Mouse (Mus musculus): ENCODE results near the gene Cad. TPM values are rescaled to one million over a fixed set of nuclear protein-coding genes. Genes with fewer than 3 reads are reported as not detected.
"Not testable (repeated sequence)": the region's sequence is repeated elsewhere in the genome, so short reads cannot be mapped to it uniquely, and the experiment has no call there.

Gene Cad
- polyA plus RNA-seq, 1 experiment from 2014 or later = 26.0 TPM

- H3K4me1 ChIP-seq (ENCODE audit: control insufficient read depth, insufficient read depth, low read length) = no peaks in the 10 kb centered on the region
- no peak for ATAC-seq (ENCODE audit: insufficient read depth, low FRiP score)
- no peaks in the 10 kb centered on the region for H3K36me3 ChIP-seq (ENCODE audit: control insufficient read depth, insufficient read depth, low read length)
- H3K9me3 ChIP-seq (replicated peaks; ENCODE audit: control insufficient read depth, low read length) = no peaks in the 10 kb centered on the region
- H3K4me3 ChIP-seq (replicated peaks; ENCODE audit: low read length) = no peak overlapping the region
- H3K27me3 ChIP-seq (ENCODE audit: control insufficient read depth, insufficient read depth, low read length) = no peaks in the 10 kb centered on the region
- no peak overlapping the region for H3K9ac ChIP-seq (ENCODE audit: low read length)
- H3K4me2 ChIP-seq (ENCODE audit: low read depth, low read length) = no peak overlapping the region
- H3K27ac ChIP-seq (ENCODE audit: low read length) = no peak overlapping the region
- 91% methylated on average over 6 of the region's 6 CpGs for WGBS
These were observed 19.9 kb upstream of the Cad start for GRCm38 (mm10) chr5:31034669-31035068.

DNA sequence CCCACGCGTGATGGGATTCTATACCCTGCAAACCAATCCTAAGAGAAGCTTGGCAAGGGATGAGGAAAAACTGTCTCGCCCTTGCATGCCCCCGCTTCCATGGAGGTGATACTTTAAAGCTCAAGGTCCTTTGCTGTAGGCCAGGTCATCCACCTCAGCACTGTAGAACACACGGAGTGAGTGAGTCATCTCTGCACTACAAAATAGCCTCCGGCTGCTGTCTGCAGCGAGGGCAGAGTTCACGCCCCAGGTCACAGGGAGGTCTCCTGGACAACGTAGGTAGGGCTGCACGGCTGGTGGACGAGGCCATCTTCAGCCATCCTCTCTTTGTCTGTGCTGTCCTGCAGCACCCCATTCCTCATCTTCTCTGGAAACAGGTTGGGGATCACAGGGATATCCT lies 18.0 kb upstream of the Cad start:
- not testable (repeated sequence) for H3K4me1 ChIP-seq (ENCODE audit: control insufficient read depth, insufficient read depth, low read length); H3K27me3 ChIP-seq (ENCODE audit: control insufficient read depth, insufficient read depth, low read length); H3K4me2 ChIP-seq (ENCODE audit: low read depth, low read length); H3K36me3 ChIP-seq (ENCODE audit: control insufficient read depth, insufficient read depth, low read length); H3K4me3 ChIP-seq (replicated peaks; ENCODE audit: low read length); H3K27ac ChIP-seq (ENCODE audit: low read length); H3K9ac ChIP-seq (ENCODE audit: low read length); ATAC-seq (ENCODE audit: insufficient read depth, low FRiP score); H3K9me3 ChIP-seq (replicated peaks; ENCODE audit: control insufficient read depth, low read length)
- WGBS = 79% methylated on average over 11 of the region's 11 CpGs

GRCm38 (mm10) chr5:31038171-31038845 lies 16.3 kb upstream of the Cad start:
- no peak overlapping the region for H3K4me2 ChIP-seq (ENCODE audit: low read depth, low read length)
- no peak overlapping the region for H3K27ac ChIP-seq (ENCODE audit: low read length)
- no peak overlapping the region for H3K9ac ChIP-seq (ENCODE audit: low read length)
- 84% methylated on average over 7 of the region's 7 CpGs for WGBS
- no peaks in the 10 kb centered on the region for H3K27me3 ChIP-seq (ENCODE audit: control insufficient read depth, insufficient read depth, low read length)
- H3K36me3 ChIP-seq (ENCODE audit: control insufficient read depth, insufficient read depth, low read length) = no peaks in the 10 kb centered on the region
- ATAC-seq (ENCODE audit: insufficient read depth, low FRiP score) = no peak
- no peaks in the 10 kb centered on the region for H3K9me3 ChIP-seq (replicated peaks; ENCODE audit: control insufficient read depth, low read length)
- no peak overlapping the region for H3K4me3 ChIP-seq (replicated peaks; ENCODE audit: low read length)
- H3K4me1 ChIP-seq (ENCODE audit: control insufficient read depth, insufficient read depth, low read length) = no peaks in the 10 kb centered on the region

DNA sequence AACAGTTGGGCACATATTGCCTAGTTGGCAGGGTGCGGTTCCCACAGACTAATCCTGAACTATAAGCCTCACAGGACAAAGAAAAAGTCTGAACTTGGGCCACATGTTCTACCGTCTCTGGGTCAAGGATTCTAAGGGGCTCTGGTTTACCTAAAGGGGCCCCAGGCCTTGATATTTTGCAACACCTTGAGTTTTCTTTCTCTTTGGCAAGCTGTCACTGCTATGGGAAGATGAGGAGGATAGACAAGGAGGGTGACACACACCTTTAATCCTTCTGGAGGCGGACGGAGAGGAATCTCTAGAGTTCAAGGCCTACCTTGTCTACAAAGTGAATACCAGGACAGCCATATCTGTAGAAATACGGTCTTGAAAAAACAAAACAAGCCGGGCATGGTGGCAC lies 8.2 kb upstream of the Cad start:
- H3K9me3 ChIP-seq (replicated peaks; ENCODE audit: control insufficient read depth, low read length) = no peaks in the 10 kb centered on the region
- H3K27ac ChIP-seq (ENCODE audit: low read length) = no peak overlapping the region
- ATAC-seq (ENCODE audit: insufficient read depth, low FRiP score) = no peak
- no peak overlapping the region for H3K4me3 ChIP-seq (replicated peaks; ENCODE audit: low read length)
- H3K36me3 ChIP-seq (ENCODE audit: control insufficient read depth, insufficient read depth, low read length) = no peaks in the 10 kb centered on the region
- H3K4me2 ChIP-seq (ENCODE audit: low read depth, low read length) = no peak overlapping the region
- H3K4me1 ChIP-seq (ENCODE audit: control insufficient read depth, insufficient read depth, low read length) = peaks cover 7% of the 10 kb centered on the region; the same call in 1 of the 2 replicates
- H3K27me3 ChIP-seq (ENCODE audit: control insufficient read depth, insufficient read depth, low read length) = no peaks in the 10 kb centered on the region
- 88% methylated on average over 6 of the region's 6 CpGs for WGBS
- no peak overlapping the region for H3K9ac ChIP-seq (ENCODE audit: low read length)

DNA sequence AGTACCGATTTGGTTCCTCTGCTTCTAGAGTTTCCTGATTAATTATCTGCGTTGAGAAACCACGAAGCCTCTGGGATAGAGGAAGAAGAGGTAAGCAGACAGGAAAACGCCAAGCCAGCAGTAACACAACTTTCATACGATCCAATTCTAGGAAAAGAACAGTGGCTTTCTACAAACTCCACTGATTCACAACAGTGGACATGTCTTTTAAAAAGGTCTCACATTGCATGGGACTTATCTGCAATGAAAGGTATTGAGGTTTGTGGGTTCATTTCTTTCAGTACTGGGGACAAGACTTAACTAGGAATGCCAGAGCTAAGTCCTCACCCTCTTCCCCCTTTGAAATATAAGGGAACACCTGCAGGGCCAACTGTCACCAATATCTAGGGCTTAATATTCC lies 7.5 kb upstream of the Cad start:
- H3K27ac ChIP-seq (ENCODE audit: low read length) = no peak overlapping the region
- peak overlapping the region; percentile 79; the same call in 1 of the 2 replicates for H3K9ac ChIP-seq (ENCODE audit: low read length)
- H3K4me1 ChIP-seq (ENCODE audit: control insufficient read depth, insufficient read depth, low read length) = peaks cover 7% of the 10 kb centered on the region; the same call in 1 of the 2 replicates
- H3K4me2 ChIP-seq (ENCODE audit: low read depth, low read length) = peak overlapping the region; percentile 71
- no peaks in the 10 kb centered on the region for H3K36me3 ChIP-seq (ENCODE audit: control insufficient read depth, insufficient read depth, low read length)
- no peak for ATAC-seq (ENCODE audit: insufficient read depth, low FRiP score)
- H3K4me3 ChIP-seq (replicated peaks; ENCODE audit: low read length) = peak overlapping the region; percentile 58
- no peaks in the 10 kb centered on the region for H3K9me3 ChIP-seq (replicated peaks; ENCODE audit: control insufficient read depth, low read length)
- H3K27me3 ChIP-seq (ENCODE audit: control insufficient read depth, insufficient read depth, low read length) = no peaks in the 10 kb centered on the region
- 67% methylated on average over 5 of the region's 5 CpGs for WGBS

DNA sequence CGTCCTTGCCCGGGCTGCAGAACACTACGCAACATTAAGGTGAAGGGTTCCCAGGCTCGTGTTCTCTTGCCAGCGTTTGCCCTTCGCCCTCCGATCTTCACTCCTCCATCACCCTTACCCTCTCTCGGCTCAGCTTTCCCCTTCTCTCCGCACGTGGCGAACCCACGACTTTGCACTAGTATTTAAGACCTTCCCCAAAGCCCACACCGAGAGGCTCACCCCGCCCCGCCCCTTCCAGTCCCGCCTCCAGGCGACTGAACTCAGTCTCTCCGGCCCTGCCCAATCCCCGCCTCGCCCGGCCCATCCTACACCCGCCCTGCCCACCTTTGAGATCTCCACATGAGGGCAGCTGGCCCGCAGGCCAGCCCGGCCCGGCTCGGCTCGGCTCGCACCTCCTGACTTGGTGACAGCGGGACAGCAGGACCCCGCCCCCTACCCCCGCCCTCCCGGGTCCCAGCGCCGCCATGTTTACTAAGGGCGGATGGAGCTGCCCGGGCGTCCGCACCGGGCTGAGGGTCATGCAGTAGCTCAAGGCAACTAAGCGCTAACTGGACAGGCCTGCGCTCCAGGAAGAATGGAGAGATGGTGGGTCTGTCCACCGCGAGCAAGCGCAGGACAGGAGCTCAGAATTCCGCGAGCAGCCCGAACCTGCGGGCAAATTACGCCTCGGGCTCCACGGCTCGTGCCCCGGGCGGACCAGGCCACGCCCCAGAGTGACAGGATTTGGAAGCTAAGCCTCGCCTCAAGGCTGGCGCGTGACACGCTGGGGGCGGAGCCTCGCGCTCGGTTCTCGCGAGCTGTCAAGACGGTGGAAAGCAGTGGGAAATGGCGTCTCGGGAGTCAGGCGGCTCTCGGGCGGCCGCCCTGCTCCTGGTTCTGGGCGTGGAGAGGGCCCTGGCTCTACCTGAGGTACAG lies 6.5 kb upstream of the Cad start, which contains the start of gene Atraid:
TSS of gene Atraid (plus strand) at position 465 of the 915 bp plus-strand sequence.
- H3K4me3 ChIP-seq (replicated peaks; ENCODE audit: low read length) = peak within 1 kb of the TSS; percentile 58
- peaks cover 7% of the 10 kb centered on the region; the same call in 1 of the 2 replicates for H3K4me1 ChIP-seq (ENCODE audit: control insufficient read depth, insufficient read depth, low read length)
- peak within 1 kb of the TSS; percentile 79 for H3K9ac ChIP-seq (ENCODE audit: low read length)
- H3K36me3 ChIP-seq (ENCODE audit: control insufficient read depth, insufficient read depth, low read length) = no peaks in the 10 kb centered on the region
- ATAC-seq (ENCODE audit: insufficient read depth, low FRiP score) = peak; percentile 98
- no peaks in the 10 kb centered on the region for H3K9me3 ChIP-seq (replicated peaks; ENCODE audit: control insufficient read depth, low read length)
- H3K27me3 ChIP-seq (ENCODE audit: control insufficient read depth, insufficient read depth, low read length) = no peaks in the 10 kb centered on the region
- H3K4me2 ChIP-seq (ENCODE audit: low read depth, low read length) = peak within 1 kb of the TSS; percentile 77
- H3K27ac ChIP-seq (ENCODE audit: low read length) = peak within 1 kb of the TSS; percentile 95
- WGBS = under 1% methylated on average over 73 of the region's 73 CpGs

GRCm38 (mm10) chr5:31048763-31049641 lies 5.6 kb upstream of the Cad start, which contains the start of gene Slc5a6:
Gene Slc5a6 (minus strand): TSS chr5:31048924.
- Histone ChIP-seq H3K27ac (ENCODE audit: low read length) (peak within 1 kb of the TSS; percentile 95), H3K36me3 (ENCODE audit: control insufficient read depth, insufficient read depth, low read length) (no peaks in the 10 kb centered on the region), H3K4me3 (replicated peaks; ENCODE audit: low read length) (peak within 1 kb of the TSS; percentile 58), H3K9ac (ENCODE audit: low read length) (peak within 1 kb of the TSS; percentile 79), H3K4me2 (ENCODE audit: low read depth, low read length) (peak within 1 kb of the TSS; percentile 77), H3K27me3 (ENCODE audit: control insufficient read depth, insufficient read depth, low read length) (no peaks in the 10 kb centered on the region), H3K4me1 (ENCODE audit: control insufficient read depth, insufficient read depth, low read length) (peaks cover 10% of the 10 kb centered on the region; the same call in 1 of the 2 replicates), H3K9me3 (replicated peaks; ENCODE audit: control insufficient read depth, low read length) (no peaks in the 10 kb centered on the region)
- ATAC-seq (ENCODE audit: insufficient read depth, low FRiP score) = peak; percentile 46; the same call in 1 of the 2 replicates
- WGBS = under 1% methylated on average over 23 of the region's 23 CpGs

DNA sequence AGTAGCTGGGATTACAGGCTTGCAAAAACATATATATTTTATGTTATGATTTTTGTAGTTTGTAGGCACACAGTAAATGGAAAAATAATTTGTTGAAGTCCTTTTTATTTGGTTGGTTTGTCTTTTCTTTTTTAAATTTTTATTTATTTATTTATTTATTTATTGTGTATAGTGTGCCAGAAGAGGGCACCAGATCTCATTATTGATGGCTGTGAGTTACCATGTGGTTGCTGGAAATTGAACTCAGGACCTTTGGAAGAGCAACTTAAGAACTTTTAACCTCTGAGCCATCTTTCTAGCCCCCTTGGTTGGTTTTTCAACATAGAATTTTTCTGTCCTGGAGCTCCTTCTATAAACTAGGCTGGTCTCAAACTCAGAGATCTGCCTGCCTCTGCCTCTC lies 4.2 kb upstream of the Cad start:
- Histone ChIP-seq H3K9me3 (replicated peaks; ENCODE audit: control insufficient read depth, low read length) (no peaks in the 10 kb centered on the region), H3K4me3 (replicated peaks; ENCODE audit: low read length) (no peak overlapping the region), H3K4me2 (ENCODE audit: low read depth, low read length) (no peak overlapping the region), H3K4me1 (ENCODE audit: control insufficient read depth, insufficient read depth, low read length) (peaks cover 15% of the 10 kb centered on the region; the same call in 1 of the 2 replicates), H3K9ac (ENCODE audit: low read length) (no peak overlapping the region), H3K27me3 (ENCODE audit: control insufficient read depth, insufficient read depth, low read length) (no peaks in the 10 kb centered on the region), H3K27ac (ENCODE audit: low read length) (no peak overlapping the region), H3K36me3 (ENCODE audit: control insufficient read depth, insufficient read depth, low read length) (no peaks in the 10 kb centered on the region)
- no peak for ATAC-seq (ENCODE audit: insufficient read depth, low FRiP score)

Data from stomach, embryonic 16.5 days (tissue).